Mouse (Mus musculus) gastrocnemius, adult 2 months (tissue): ENCODE measurements around the gene Upk1b. TPM values are rescaled to one million over a fixed set of nuclear protein-coding genes. Genes with fewer than 3 reads are reported as not detected.

Experiments used
- DNase-seq: peaks from one replicate; pipeline ENCODE4 v3.0.0; 2022
- H3K27ac ChIP-seq: fragments of 200-600 bp; 2 replicates; pipeline ENCODE4 v1.8.1; 2022; ENCODE audit warnings: mild to moderate bottlenecking
- H3K4me3 ChIP-seq: fragments of 200-600 bp; 2 replicates; pipeline ENCODE4 v1.8.1; 2022; ENCODE audit warnings: mild to moderate bottlenecking, moderate library complexity
- CTCF ChIP-seq: fragments of 200-600 bp; IDR thresholded peaks from 2 replicates; pipeline ENCODE4 v1.8.1; 2022; ENCODE audit warnings: antibody characterized with exemption, mild to moderate bottlenecking, moderate library complexity
- intact Hi-C: fragments of 180-260 bp; cut with DNase I; formaldehyde crosslinking; loops from one replicate; pipeline ENCODE4 v1.15.1; 2025
- total RNA-seq, 2 experiments: library from RNA; stranded (reverse); gene quantifications; 2 replicates each; pipeline ENCODE4 v1.2.3; 2021

Upk1b gene
- total RNA-seq, 2 experiments from 2014 or later, result not detected

DNA sequence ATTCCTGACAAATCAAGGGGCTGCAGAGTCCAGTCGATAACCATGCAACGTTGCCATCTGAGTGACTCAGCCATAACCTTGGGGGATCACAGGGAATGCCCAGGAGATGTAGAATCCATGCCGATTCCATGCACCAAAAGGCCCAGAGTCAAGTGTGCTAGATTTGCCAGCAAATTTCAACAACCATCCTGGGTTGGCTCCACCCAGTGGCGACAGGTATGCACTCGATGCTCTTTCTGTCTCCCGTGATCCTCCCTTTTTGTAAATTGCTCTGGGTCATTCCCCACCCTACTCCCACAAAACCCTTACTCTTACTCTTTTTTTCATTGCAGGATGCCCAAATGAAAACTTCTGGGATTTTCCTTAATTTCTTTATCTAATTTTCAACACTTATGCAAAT is 23.8 kb downstream of the Upk1b start:
- H3K27ac ChIP-seq, result no peak overlapping the region
- intact Hi-C loops, result no loop called here
- DNase-seq, result no peak
- H3K4me3 ChIP-seq, result no peak overlapping the region
- peak; percentile 18; the same call in 1 of the 2 replicates for TF ChIP-seq CTCF

DNA sequence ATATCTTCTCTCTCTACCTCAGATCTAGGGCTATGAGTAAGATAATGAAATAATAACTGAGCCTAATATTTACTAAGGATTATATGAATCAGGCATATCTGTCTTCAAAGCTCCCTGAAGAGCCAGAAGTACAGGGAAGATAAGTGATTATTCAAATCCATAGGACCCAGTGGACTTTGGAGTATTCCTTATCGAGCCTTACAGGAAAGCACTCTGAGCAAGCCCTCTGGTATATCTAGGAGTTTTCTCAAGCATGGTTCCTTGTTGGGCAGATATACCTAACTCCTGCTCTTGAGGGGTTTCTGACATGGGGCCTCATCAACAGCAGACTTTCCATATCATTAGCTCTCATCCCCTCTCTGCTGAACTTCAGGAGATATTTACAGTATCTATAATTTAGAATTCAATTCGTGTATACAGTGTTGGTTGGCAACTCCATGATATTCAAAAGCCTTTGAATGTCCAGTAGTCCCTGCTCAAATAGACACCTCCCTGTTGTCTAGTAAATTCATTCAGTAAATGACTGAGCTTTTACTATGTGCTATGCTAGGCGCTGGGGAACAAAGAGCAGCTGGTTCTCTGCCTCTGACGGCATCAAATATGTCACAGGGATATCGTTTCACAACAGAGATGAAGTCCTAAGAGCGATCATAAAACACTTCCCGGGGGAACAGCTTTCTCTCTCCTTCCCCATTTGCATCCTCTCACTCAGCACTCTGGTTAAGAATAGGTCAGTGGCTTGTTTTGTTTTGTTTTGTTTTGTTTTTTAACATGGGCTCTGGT is 25.0 kb downstream of the Upk1b start:
- DNase-seq, result no peak
- no peak overlapping the region for H3K27ac ChIP-seq
- H3K4me3 ChIP-seq, result no peak overlapping the region
- intact Hi-C loops, result no loop called here
- TF ChIP-seq CTCF, result no peak

DNA sequence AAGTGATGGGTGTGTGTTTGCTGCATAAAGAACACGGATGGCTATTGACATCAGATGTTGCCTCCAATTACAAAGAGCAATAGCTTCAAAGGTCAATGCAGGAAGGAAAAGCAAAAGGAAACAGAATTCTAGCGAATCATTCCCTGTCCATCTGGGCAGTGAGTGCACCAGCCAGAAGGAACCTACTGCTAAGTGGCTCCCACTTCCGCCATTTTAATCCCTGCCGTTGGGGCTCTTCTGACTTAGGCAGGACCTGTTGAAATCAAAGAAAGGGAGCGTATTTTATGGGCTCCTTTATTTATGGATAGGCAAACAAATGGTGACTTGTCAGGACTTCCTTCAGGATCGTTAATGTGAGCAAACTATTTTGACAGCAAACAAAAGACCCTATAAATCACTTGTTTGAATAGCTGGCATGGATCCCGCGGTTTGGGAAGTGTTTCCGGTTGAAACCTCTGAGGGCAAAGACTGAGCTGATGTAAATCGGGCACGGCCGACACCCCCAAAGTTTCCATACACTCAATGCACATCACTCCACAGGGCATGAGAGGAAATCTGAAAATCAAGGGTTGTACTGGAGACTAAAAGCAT is 27.1 kb downstream of the Upk1b start:
- Histone ChIP-seq H3K27ac (no peak overlapping the region), H3K4me3 (no peak overlapping the region)
- DNase-seq, result no peak
- intact Hi-C loops, result no loop called here
- TF ChIP-seq CTCF, result no peak

DNA sequence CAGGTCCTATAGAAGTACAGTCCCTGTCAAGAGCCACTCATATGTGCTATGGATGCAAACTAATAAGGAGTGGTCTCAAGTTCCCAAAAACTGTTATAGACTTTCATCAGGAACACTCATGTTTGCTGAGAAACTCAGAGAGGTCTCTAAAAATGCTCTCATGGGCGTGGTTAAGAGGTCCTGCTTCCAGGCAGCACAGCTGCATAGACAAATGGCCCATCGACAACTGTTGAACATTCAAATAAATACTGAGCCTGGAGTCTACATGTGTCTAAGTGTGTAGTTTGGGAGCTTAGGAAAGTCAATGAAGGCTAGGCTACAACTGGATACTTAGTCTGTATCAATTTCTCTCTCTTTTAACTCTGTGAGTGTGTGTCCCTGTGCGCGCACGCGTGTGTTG is 29.0 kb downstream of the Upk1b start:
- intact Hi-C loops, result no loop called here
- H3K4me3 ChIP-seq, result no peak overlapping the region
- no peak for DNase-seq
- TF ChIP-seq CTCF, result no peak
- no peak overlapping the region for H3K27ac ChIP-seq

DNA sequence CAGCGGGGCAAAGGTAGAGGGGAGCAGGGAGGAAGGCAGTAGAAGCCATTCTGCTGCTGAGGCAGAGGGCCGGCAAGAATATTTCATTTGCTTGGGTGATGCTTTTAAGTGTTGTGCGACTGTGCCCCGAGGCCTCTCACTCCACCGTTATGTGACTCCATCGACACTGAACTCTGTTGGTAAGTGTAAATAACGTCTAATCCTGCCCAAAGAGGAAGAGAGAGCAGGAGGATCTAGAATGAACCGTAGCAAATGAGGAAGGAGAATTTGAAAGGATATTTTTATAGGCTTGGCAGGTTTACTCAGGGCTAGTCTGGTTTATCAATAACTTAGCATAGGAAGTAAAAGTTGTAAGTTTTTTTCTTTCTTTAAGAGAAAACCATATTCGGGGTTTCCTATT is 30.6 kb downstream of the Upk1b start:
- no peak overlapping the region for H3K27ac ChIP-seq
- intact Hi-C loops, result no loop called here
- no peak for TF ChIP-seq CTCF
- H3K4me3 ChIP-seq, result no peak overlapping the region
- no peak for DNase-seq

- no peak for TF ChIP-seq CTCF
- DNase-seq, result no peak
- H3K4me3 ChIP-seq, result no peak overlapping the region
- no peak overlapping the region for H3K27ac ChIP-seq
- intact Hi-C loops, result no loop called here
These were observed 31.7 kb downstream of the Upk1b start for GRCm38 (mm10) chr16:38768386-38768785.

DNA sequence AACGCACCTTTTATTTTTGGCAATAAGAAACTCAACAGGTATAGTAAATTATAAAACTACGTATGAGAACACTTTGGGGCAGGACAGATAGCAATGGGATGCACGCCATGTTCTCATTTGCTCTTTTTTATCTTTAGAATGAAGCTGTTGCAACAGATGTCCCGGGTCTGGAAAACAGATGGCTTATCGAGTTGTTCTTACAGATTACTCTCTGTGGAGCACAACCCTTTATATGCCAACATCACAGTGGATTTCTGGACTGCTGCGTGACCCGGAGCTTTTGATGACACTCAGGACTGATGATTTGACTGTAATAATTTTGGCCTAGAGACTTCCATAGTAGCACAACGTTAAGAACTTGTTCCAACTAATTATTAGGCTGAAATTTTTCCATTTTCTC is 32.4 kb downstream of the Upk1b start:
- intact Hi-C loops, result no loop called here
- H3K4me3 ChIP-seq, result no peak overlapping the region
- H3K27ac ChIP-seq, result no peak overlapping the region
- no peak for DNase-seq
- no peak for TF ChIP-seq CTCF

- no peak for DNase-seq
- H3K4me3 ChIP-seq, result no peak overlapping the region
- H3K27ac ChIP-seq, result no peak overlapping the region
- TF ChIP-seq CTCF, result no peak
- intact Hi-C loops, result no loop called here
These were observed 33.5 kb downstream of the Upk1b start for GRCm38 (mm10) chr16:38766671-38767070.

- H3K27ac ChIP-seq, result peak overlapping the region; percentile 35; the same call in 1 of the 2 replicates
- intact Hi-C loops, result no loop called here
- TF ChIP-seq CTCF, result no peak
- no peak for DNase-seq
- no peak overlapping the region for H3K4me3 ChIP-seq
These were observed 36.6 kb downstream of the Upk1b start for GRCm38 (mm10) chr16:38763508-38763907.

- Histone ChIP-seq H3K4me3 (no peak overlapping the region), H3K27ac (no peak overlapping the region)
- TF ChIP-seq CTCF, result no peak
- no peak for DNase-seq
- intact Hi-C loops, result no loop called here
These were observed 37.7 kb downstream of the Upk1b start for GRCm38 (mm10) chr16:38762401-38762800.

- no peak for DNase-seq
- Histone ChIP-seq H3K27ac (no peak overlapping the region), H3K4me3 (no peak overlapping the region)
- intact Hi-C loops, result no loop called here
- no peak for TF ChIP-seq CTCF
These were observed 38.2 kb downstream of the Upk1b start for GRCm38 (mm10) chr16:38761972-38762371.

GRCm38 (mm10) chr16:38760834-38761375 is 39.2 kb downstream of the Upk1b start:
- intact Hi-C loops, result no loop called here
- Histone ChIP-seq H3K4me3 (no peak overlapping the region), H3K27ac (peak overlapping the region; percentile 28; the same call in 1 of the 2 replicates)
- TF ChIP-seq CTCF, result no peak
- DNase-seq, result no peak

- no peak overlapping the region for H3K27ac ChIP-seq
- no peak for TF ChIP-seq CTCF
These were observed 39.9 kb downstream of the Upk1b start for GRCm38 (mm10) chr16:38760239-38760638.

More at GRCm38 (mm10) chr16:38760239-38760638, 39.9 kb downstream of the Upk1b start:
- DNase-seq, result no peak
- intact Hi-C loops, result no loop called here
- H3K4me3 ChIP-seq, result no peak overlapping the region
